Mouse (Mus musculus) left cerebral cortex, adult 2 months (tissue): ENCODE measurements around the gene St6galnac4. TPM values are rescaled to one million over a fixed set of nuclear protein-coding genes. Genes with fewer than 3 reads are reported as not detected.

Source experiments
- DNase-seq, 2 experiments: peaks; one replicate each; pipeline ENCODE4 v3.0.0; 2021 to 2022; ENCODE audit warnings: low spot score in 2 of 2, mixed read lengths in 1 of 2; ENCODE audit errors: extremely low spot score in 1 of 2
- H3K27ac ChIP-seq: fragments of 200-600 bp; 2 replicates; pipeline ENCODE4 v1.8.1; 2022
- H3K4me3 ChIP-seq: fragments of 200-600 bp; 2 replicates; pipeline ENCODE4 v1.8.1; 2022
- CTCF ChIP-seq: fragments of 200-600 bp; IDR thresholded peaks from 2 replicates; pipeline ENCODE4 v1.8.1; 2022; ENCODE audit warnings: antibody characterized with exemption, mild to moderate bottlenecking, moderate library complexity
- intact Hi-C: fragments of 180-260 bp; cut with DNase I; formaldehyde crosslinking; loops from one replicate; pipeline ENCODE4 v1.15.1; 2025
- total RNA-seq, 2 experiments: library from RNA; stranded (reverse); gene quantifications; 2 replicates each; pipeline ENCODE4 v1.2.3; 2021

Gene St6galnac4
- total RNA-seq, 2 experiments from 2014 or later: 37.2 to 38.0 TPM

- peak overlapping the region; percentile 21; the same call in 1 of the 2 replicates for H3K27ac ChIP-seq
- intact Hi-C loops: loop anchor here (5.0 kb wide), 1 partner anchor 124 kb away; the partner anchor contains the start of gene Tor2a
- TF ChIP-seq CTCF: no peak
- DNase-seq: no peak
- H3K4me3 ChIP-seq: no peak overlapping the region
Observed at GRCm38 (mm10) chr2:32633660-32634059, 46.8 kb downstream of the St6galnac4 start.

GRCm38 (mm10) chr2:32634277-32635105 lies 47.6 kb downstream of the St6galnac4 start:
- DNase-seq: no peak
- Histone ChIP-seq H3K4me3 (no peak overlapping the region), H3K27ac (peak overlapping the region; percentile 21; the same call in 1 of the 2 replicates)
- intact Hi-C loops: loop anchor here (5.0 kb wide), 1 partner anchor 123 kb away; the partner anchor contains the start of gene Tor2a
- TF ChIP-seq CTCF: no peak

GRCm38 (mm10) chr2:32636617-32637016 lies 49.7 kb downstream of the St6galnac4 start:
- intact Hi-C loops: no loop called here
- DNase-seq: no peak
- no peak overlapping the region for H3K4me3 ChIP-seq
- TF ChIP-seq CTCF: no peak
- H3K27ac ChIP-seq: no peak overlapping the region

GRCm38 (mm10) chr2:32637778-32638281 lies 50.9 kb downstream of the St6galnac4 start:
- DNase-seq: no peak
- no peak overlapping the region for H3K27ac ChIP-seq
- intact Hi-C loops: no loop called here

GRCm38 (mm10) chr2:32639632-32640031 lies 52.7 kb downstream of the St6galnac4 start:
- no peak for DNase-seq
- no peak overlapping the region for H3K27ac ChIP-seq
- intact Hi-C loops: no loop called here
- TF ChIP-seq CTCF: no peak
- H3K4me3 ChIP-seq: no peak overlapping the region

More at GRCm38 (mm10) chr2:32637778-32638281, 50.9 kb downstream of the St6galnac4 start:
- TF ChIP-seq CTCF: no peak
- no peak overlapping the region for H3K4me3 ChIP-seq

- H3K27ac ChIP-seq: no peak overlapping the region
- intact Hi-C loops: no loop called here
- no peak overlapping the region for H3K4me3 ChIP-seq
- TF ChIP-seq CTCF: no peak
- DNase-seq: no peak
Observed at GRCm38 (mm10) chr2:32640550-32641051, 53.7 kb downstream of the St6galnac4 start.

- Histone ChIP-seq H3K4me3 (no peak overlapping the region), H3K27ac (no peak overlapping the region)
- intact Hi-C loops: no loop called here
- no peak for TF ChIP-seq CTCF
- no peak for DNase-seq
Observed at GRCm38 (mm10) chr2:32641810-32642209, 54.9 kb downstream of the St6galnac4 start.

- intact Hi-C loops: no loop called here
- DNase-seq: no peak
- H3K4me3 ChIP-seq: no peak overlapping the region
- no peak for TF ChIP-seq CTCF
- no peak overlapping the region for H3K27ac ChIP-seq
Observed at GRCm38 (mm10) chr2:32642813-32643212, 55.9 kb downstream of the St6galnac4 start.

GRCm38 (mm10) chr2:32644083-32644482 lies 57.2 kb downstream of the St6galnac4 start:
- no peak for DNase-seq
- no peak for TF ChIP-seq CTCF
- Histone ChIP-seq H3K4me3 (no peak overlapping the region), H3K27ac (no peak overlapping the region)
- intact Hi-C loops: no loop called here

GRCm38 (mm10) chr2:32644799-32645475 lies 58.0 kb downstream of the St6galnac4 start:
- no peak overlapping the region for H3K27ac ChIP-seq
- intact Hi-C loops: no loop called here
- no peak overlapping the region for H3K4me3 ChIP-seq
- no peak for DNase-seq
- TF ChIP-seq CTCF: no peak

GRCm38 (mm10) chr2:32645647-32646046 lies 58.8 kb downstream of the St6galnac4 start:
- Histone ChIP-seq H3K27ac (peak overlapping the region; percentile 20; the same call in 1 of the 2 replicates), H3K4me3 (no peak overlapping the region)
- no peak for DNase-seq
- no peak for TF ChIP-seq CTCF
- intact Hi-C loops: no loop called here

- DNase-seq: no peak
- Histone ChIP-seq H3K27ac (peak within 1 kb of the TSS; percentile 79), H3K4me3 (peak within 1 kb of the TSS; percentile 49)
- TF ChIP-seq CTCF: no peak
- intact Hi-C loops: no loop called here
Observed at GRCm38 (mm10) chr2:32646379-32647056, 59.6 kb downstream of the St6galnac4 start, which contains the start of gene Eng. Gene Eng (plus strand): TSS chr2:32646595.
